In the genomic region with DNA sequence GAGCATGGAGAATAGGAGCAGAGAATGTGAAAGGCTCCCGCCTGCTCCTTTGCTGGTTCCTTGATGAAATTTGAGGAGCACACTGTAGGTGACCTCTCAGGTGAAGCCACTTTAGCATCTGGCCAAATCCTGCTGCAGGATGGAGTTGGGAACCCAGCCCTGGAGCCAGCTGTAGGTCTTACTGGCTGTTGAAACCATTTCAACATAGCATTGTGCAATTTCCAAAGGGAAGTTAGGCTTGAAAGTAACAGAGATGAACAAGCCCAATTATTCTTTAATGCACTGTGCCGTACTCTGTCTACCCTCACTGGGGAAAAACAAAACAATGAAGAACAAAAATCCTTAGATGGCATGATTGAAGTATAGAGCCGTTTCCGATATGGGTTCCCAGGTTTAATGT, we compare ENCODE assay signal across 22 mouse cellular contexts.
"Had no signal": no experiment of that assay in that cellular context is flagged by ENCODE, and none has a peak within 500 bp of the region (broad histone marks: within the 10 kb centered on the region; RNA-seq: fewer than 3 reads in every experiment).

No protein-coding gene starts in this region.

- H3K9ac ChIP-seq: limb, embryonic 12.5 days; limb, embryonic 15.5 days; liver, embryonic 12.5 days; liver, embryonic 15.5 days; lung, embryonic 15.5 days; neural tube, embryonic 12.5 days; neural tube, embryonic 15.5 days; stomach, embryonic 15.5 days had no signal

- H3K27ac ChIP-seq: kidney, postnatal 0 days; layer of hippocampus, adult 2 months; limb, embryonic 12.5 days; limb, embryonic 15.5 days; liver, embryonic 12.5 days; liver, embryonic 15.5 days; lung, embryonic 15.5 days; midbrain, embryonic 10.5 days; neural tube, embryonic 12.5 days; neural tube, embryonic 15.5 days; stomach, embryonic 15.5 days had no signal

- H3K4me3 ChIP-seq: layer of hippocampus, adult 2 months; limb, embryonic 12.5 days; limb, embryonic 15.5 days; liver, embryonic 12.5 days; liver, embryonic 15.5 days; lung, embryonic 15.5 days; megakaryocyte, embryonic 14.5 days; midbrain, embryonic 10.5 days; neural tube, embryonic 12.5 days; neural tube, embryonic 15.5 days; stomach, embryonic 15.5 days had no signal

- H3K4me1 ChIP-seq: limb, embryonic 12.5 days; limb, embryonic 15.5 days; liver, embryonic 15.5 days; lung, embryonic 15.5 days; megakaryocyte, embryonic 14.5 days; midbrain, embryonic 10.5 days; neural tube, embryonic 12.5 days; stomach, embryonic 15.5 days had no signal

- DNase-seq: kidney, adult 2 months; kidney, postnatal 25 days; layer of hippocampus, adult 9-11 months; lung, adult 18-20 months; midbrain, embryonic 14.5 days; retina, postnatal 1 day; right cerebral cortex, postnatal 25 days; spleen, adult 18-20 months; thymus, postnatal 36 days had no signal

- H3K9me3 ChIP-seq: limb, embryonic 12.5 days; limb, embryonic 15.5 days; liver, embryonic 12.5 days; liver, embryonic 15.5 days; lung, embryonic 15.5 days; megakaryocyte, embryonic 14.5 days; midbrain, embryonic 10.5 days; neural tube, embryonic 12.5 days; neural tube, embryonic 15.5 days; stomach, embryonic 15.5 days had no signal

- H3K27me3 ChIP-seq: limb, embryonic 12.5 days; limb, embryonic 15.5 days; liver, embryonic 12.5 days; liver, embryonic 15.5 days; lung, embryonic 15.5 days; megakaryocyte, embryonic 14.5 days; neural tube, embryonic 12.5 days; neural tube, embryonic 15.5 days; stomach, embryonic 15.5 days had no signal

- H3K4me2 ChIP-seq: limb, embryonic 12.5 days; limb, embryonic 15.5 days; liver, embryonic 12.5 days; liver, embryonic 15.5 days; lung, embryonic 15.5 days; neural tube, embryonic 12.5 days; neural tube, embryonic 15.5 days; stomach, embryonic 15.5 days had no signal

- H3K36me3 ChIP-seq: limb, embryonic 12.5 days; limb, embryonic 15.5 days; liver, embryonic 15.5 days; lung, embryonic 15.5 days; neural tube, embryonic 12.5 days had no signal

- ATAC-seq: intestine, postnatal 0 days; liver, embryonic 12.5 days had no signal
